Mouse (Mus musculus) embryonic stem cell, embryonic (primary cell): ENCODE results near the gene Arhgap19.

ENCODE experiments used
- CTCF ChIA-PET, 4 experiments: fragments of 300-600 bp in 2 of 4; fragments of 350-600 bp in 2 of 4; sonication (Branson Sonifier 250); formaldehyde crosslinking; loops; one replicate each; lab custom pipeline; 2022; ENCODE audit warnings: inconsistent platforms in 2 of 4; lab: Charles Lee
- POLR2A ChIA-PET, 4 experiments: fragments of 300-600 bp in 2 of 4; fragments of 350-600 bp in 2 of 4; sonication (Branson Sonifier 250); formaldehyde crosslinking; loops; one replicate each; lab custom pipeline; 2022; ENCODE audit warnings: antibody characterized with exemption in 4 of 4, inconsistent platforms in 1 of 4; lab: Charles Lee

Arhgap19 gene

DNA sequence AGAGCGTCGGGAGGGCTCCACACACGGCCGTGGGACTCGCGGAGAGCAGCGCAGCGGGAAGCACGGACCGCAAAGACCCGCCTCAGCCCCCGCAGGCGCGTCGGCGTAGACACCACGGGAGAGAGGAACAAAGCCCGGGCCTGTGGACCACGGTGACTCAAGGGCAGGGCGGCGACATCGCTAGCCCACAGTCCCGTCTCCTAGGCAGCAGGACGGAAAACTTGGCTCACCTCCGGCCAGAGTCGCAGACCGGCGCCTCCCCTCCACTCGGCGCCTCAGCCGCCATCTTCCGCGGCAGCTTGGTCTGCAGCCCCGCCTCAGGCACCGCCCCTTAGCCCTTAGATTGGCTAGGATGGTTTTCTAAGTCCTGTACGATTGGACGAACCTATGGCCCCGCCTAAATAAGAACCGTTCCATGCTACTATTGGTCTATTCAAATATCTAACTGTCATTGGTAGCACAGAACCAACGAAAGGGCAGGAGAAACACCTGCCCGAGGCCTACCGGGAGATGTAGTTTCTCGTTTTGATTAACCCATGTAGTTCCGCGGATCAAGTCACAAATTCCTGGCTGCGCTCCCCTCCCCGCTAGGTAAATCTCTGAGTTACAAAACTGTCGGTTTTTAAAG, at the start of gene Arhgap19:
Gene Arhgap19 (minus strand): TSS at position 306 of the 628 bp plus-strand sequence.
- CTCF ChIA-PET, result interaction anchor here in 3 of 4 experiments (0.5 to 1.1 kb wide), 7 partner anchors 10 to 786 kb away, joined by 3 to 12 read pairs (median 3); partner anchors contain the start of gene Avpi1 (in 1 of the 3)
- POLR2A ChIA-PET, result interaction anchor here in 3 of 4 experiments (0.5 to 3.6 kb wide), 18 partner anchors 10 to 538 kb away, joined by 3 to 15 read pairs (median 3); partner anchors contain the start of genes Avpi1 (in 1 of the 3), Frat1 (in 1 of the 3), Hoga1 (in 1 of the 3) and Tm9sf3 (in 1 of the 3)

DNA sequence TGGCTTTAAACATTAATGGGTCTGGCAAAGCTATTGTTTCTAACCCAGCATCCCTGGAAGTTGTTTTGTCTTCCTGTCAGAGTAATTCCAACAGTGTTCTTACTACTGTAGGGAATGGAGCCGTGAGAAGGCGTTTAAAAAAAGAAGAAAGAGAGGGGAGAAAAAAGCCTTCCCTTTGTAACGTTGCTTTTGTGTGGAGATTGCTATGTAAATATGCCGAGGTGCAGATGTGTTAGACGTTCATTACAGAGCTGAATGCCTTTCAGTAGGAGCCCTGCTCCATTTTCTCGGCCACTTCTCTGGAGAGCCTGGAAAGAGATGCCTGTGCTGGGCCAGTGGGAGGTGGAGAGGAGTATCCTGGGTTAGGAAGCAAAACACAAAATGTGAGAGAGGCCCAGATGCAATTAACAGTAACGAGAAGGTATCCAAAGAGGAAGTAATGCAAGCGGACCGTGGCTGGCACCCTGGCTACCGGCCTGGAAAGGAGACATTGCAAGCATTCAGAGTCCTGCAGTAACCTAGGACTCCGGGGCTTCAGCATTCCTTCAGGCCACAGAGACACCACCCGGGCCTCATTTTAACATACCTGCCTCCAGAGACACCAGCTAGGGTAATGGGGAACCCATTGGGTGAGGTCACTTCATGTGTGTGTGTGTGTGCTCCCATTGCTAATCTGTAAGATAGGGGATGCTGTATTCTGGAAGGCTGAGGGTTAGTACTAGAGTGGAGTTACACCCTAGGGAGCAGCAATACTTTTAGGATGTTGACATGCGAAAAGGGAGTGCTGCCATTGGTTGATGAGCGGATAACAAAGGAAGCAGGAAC, 49.1 kb upstream of the Arhgap19 start:
- CTCF ChIA-PET, result interaction anchor here in 3 of 4 experiments (0.6 to 1.2 kb wide), 4 partner anchors 37 to 175 kb away, joined by 3 to 4 read pairs (median 3); partner anchors contain the start of gene Pgam1 (in 1 of the 3)
- POLR2A ChIA-PET, result interaction anchor here in 3 of 4 experiments (0.6 to 1.4 kb wide), 6 partner anchors 14 to 82 kb away, joined by 3 to 6 read pairs (median 3); no protein-coding TSS in a partner anchor

DNA sequence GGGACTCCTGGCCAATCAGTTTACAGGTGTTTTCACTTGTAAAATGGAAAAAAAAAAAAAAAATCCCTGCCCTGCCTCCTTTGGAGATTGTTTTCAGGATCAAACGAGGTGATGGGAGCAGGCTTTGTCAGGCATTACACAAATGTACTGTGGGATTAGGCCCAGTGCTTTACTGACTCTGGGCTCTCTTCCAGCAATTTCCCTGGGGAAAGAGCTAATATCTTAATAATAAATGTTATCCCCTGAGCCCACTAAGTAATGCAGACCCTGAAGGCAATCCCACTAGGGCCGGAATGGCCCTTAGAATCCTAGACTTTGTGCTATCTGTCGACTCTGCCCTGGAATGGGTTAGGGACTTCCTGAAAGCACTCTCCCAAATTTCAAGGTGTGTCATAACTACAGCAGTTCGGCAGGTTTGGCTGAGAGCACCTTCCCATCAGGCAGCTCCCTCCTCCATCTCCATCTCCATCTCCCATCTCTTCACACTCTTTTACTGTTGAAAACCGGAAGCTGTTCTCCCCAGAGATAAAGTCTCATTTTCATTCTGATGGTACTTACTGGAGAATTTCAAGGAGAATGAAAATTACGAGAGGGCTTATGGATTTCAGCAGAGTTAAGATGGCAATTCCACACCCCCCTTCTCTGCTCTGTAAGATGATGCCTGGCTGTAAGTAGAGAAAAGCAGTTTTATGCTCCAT, 48.3 kb upstream of the Arhgap19 start:
- ChIA-PET POLR2A (interaction anchor here in 3 of 4 experiments (0.7 to 1.4 kb wide), 6 partner anchors 15 to 444 kb away, joined by 3 to 6 read pairs (median 4); no protein-coding TSS in a partner anchor), CTCF (interaction anchor here in 3 of 4 experiments (0.6 to 1.2 kb wide), 5 partner anchors 37 to 176 kb away, joined by 3 to 4 read pairs (median 3); partner anchors contain the start of genes Pgam1 (in 1 of the 3) and Ubtd1 (in 1 of the 3))

GRCm38 (mm10) chr19:41847992-41848851, 46.4 kb upstream of the Arhgap19 start, which contains the start of gene Frat2:
Gene Frat2, minus strand, starts transcription at chr19:41848132.
- POLR2A ChIA-PET, result interaction anchor here (0.6 to 2.3 kb wide), 15 partner anchors 10 to 1831 kb away, joined by 3 to 14 read pairs (median 4); partner anchors contain the start of genes Avpi1 (in 1 of the 4), Exosc1 (in 1 of the 4), Frat1 (in 1 of the 4) and Pi4k2a (in 1 of the 4)
- CTCF ChIA-PET, result interaction anchor here in 3 of 4 experiments (0.6 to 1.4 kb wide), 3 partner anchors 18 to 294 kb away, joined by 3 to 5 read pairs (median 3); no protein-coding TSS in a partner anchor

DNA sequence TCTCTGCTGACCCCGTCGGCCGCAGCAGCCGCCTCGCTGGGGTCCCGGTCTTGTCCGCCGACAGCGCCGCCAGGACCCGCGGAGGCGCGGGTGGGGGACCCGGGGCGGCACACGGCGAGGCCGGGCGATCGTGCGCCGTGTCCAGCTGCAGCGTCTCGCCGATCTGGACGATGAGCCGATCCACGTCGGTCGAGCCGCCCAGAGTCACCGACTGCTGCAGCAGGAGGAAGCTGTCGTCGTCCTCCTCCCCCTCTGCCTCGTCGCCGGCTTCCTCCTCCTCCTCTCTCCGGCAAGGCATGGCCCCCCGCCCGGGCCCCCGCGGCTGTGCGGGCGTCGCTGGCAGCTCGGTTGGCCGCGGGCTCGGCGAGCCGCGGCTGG, 45.8 kb upstream of the Arhgap19 start:
- CTCF ChIA-PET, result interaction anchor here in 3 of 4 experiments (0.6 to 1.4 kb wide), 4 partner anchors 36 to 582 kb away, joined by 3 to 4 read pairs (median 4); no protein-coding TSS in a partner anchor

DNA sequence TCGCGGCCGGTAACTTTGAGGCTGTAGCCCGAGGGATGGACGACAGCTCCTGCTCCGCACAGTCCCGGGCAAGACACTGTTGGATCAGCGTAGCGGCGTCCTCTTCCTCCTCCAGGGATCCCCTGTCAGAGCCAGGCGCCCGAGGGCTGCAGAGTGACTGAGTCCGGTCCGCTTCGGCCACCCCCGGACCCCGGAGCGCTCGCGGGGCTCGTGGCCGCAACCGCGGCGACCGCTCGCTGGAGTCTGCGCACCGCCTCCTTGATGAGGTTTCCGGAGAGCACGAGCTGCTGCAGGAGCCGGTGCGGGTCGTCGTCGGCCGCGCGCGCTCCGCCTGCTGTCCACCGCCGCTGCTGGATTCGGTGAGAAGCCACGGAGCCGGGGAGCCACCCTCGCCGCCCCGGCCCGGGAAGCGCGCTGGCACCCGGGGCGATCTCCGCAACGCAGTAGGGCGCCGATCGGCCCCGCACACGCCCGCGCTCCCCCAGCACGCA, 45.3 kb upstream of the Arhgap19 start:
- POLR2A ChIA-PET, result interaction anchor here in 3 of 4 experiments (0.5 to 2.5 kb wide), 14 partner anchors 11 to 433 kb away, joined by 3 to 14 read pairs (median 5); partner anchors contain the start of genes Frat1 (in 2 of the 3), Ankrd2 (in 1 of the 3), Exosc1 (in 1 of the 3) and Pi4k2a (in 1 of the 3)

More for the DNA sequence above, 45.8 kb upstream of the Arhgap19 start:
- POLR2A ChIA-PET, result interaction anchor here in 3 of 4 experiments (0.7 to 2.3 kb wide), 12 partner anchors 11 to 281 kb away, joined by 3 to 14 read pairs (median 4); partner anchors contain the start of genes Frat1 (in 2 of the 3), Avpi1 (in 1 of the 3), Exosc1 (in 1 of the 3) and Pi4k2a (in 1 of the 3)

GRCm38 (mm10) chr19:41846366-41847090, 44.7 kb upstream of the Arhgap19 start:
- POLR2A ChIA-PET, result interaction anchor here in 3 of 4 experiments (0.5 to 2.5 kb wide), 11 partner anchors 11 to 432 kb away, joined by 3 to 14 read pairs (median 5); partner anchors contain the start of genes Ankrd2 (in 1 of the 3), Frat1 (in 1 of the 3) and Pi4k2a (in 1 of the 3)
- CTCF ChIA-PET, result interaction anchor here in 3 of 4 experiments (0.5 to 1.4 kb wide), 5 partner anchors 9 to 581 kb away, joined by 3 to 16 read pairs (median 4); no protein-coding TSS in a partner anchor

More for the DNA sequence above, 45.3 kb upstream of the Arhgap19 start:
- CTCF ChIA-PET, result interaction anchor here in 3 of 4 experiments (0.5 to 1.4 kb wide), 4 partner anchors 36 to 581 kb away, joined by 3 to 16 read pairs (median 4); no protein-coding TSS in a partner anchor

DNA sequence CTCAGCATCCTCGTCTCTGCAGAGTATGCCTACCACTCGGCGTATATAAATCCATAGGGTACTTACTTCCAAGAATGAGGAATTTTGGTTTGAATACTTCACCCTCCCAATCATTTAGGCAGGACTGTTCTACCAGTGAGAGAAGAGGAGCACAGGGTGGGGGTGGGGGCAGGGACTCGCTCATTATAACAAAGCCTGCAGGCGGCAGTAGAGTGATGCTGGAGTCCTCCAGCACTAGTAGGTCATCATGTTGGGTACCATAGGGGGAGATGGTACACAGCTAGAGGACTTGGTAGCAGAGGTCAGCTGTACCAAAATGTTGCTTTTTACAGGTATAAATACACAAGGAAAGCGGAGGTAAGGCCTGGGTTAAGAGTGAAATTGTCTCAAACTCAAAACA, 42.5 kb upstream of the Arhgap19 start:
- CTCF ChIA-PET, result interaction anchor here in 1 of 4 experiments (0.6 kb wide), 1 partner anchor 89 kb away, joined by 3 read pairs; no protein-coding TSS in a partner anchor
- POLR2A ChIA-PET, result interaction anchor here in 2 of 4 experiments (0.6 to 1.7 kb wide), 3 partner anchors 13 to 816 kb away, joined by 3 read pairs; no protein-coding TSS in a partner anchor

DNA sequence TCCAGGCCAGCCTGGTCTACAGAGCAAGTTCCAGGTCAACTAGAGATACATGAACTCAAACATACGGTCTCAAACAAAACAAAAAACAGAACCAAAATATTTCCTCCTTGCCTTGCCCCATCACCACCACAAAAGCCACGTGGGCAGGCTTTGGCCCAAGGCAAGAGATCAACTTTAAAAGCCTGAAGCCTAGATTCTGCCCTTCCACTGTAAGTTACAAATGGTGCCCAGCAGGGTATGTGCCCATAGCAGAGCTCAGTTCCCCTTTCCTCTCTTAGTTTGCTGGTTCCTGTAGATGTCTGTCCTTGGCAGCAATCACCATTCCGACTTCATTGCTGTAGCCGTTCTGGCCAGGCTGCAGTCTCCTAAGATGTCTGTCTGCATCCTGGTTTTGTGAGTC, 40.9 kb upstream of the Arhgap19 start:
- CTCF ChIA-PET, result no interaction called here
- POLR2A ChIA-PET, result interaction anchor here in 3 of 4 experiments (0.9 to 1.7 kb wide), 3 partner anchors 9 to 14 kb away, joined by 3 to 7 read pairs (median 5); no protein-coding TSS in a partner anchor

DNA sequence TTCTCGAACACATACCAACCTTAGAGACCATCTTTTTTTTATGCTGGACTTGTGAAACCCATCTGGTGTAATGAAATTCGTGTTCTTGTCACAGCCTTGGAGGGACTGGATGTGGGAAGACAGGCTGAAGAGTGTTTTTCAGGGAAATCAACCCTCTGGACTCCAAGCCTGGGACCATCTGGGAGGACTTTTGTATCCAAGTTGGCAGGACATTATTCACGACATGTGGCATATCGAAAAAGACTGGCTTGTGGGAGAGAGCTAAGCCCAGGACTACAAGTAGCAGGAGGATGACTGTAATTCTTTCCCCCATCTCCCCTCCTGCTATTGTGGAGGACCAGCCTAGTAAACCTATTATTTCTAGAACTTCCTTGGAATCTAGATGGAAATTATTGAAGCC, 40.3 kb upstream of the Arhgap19 start:
- ChIA-PET POLR2A (interaction anchor here in 2 of 4 experiments (0.9 to 1.4 kb wide), 2 partner anchors 9 kb away, joined by 5 to 7 read pairs; no protein-coding TSS in a partner anchor), CTCF (no interaction called here)

DNA sequence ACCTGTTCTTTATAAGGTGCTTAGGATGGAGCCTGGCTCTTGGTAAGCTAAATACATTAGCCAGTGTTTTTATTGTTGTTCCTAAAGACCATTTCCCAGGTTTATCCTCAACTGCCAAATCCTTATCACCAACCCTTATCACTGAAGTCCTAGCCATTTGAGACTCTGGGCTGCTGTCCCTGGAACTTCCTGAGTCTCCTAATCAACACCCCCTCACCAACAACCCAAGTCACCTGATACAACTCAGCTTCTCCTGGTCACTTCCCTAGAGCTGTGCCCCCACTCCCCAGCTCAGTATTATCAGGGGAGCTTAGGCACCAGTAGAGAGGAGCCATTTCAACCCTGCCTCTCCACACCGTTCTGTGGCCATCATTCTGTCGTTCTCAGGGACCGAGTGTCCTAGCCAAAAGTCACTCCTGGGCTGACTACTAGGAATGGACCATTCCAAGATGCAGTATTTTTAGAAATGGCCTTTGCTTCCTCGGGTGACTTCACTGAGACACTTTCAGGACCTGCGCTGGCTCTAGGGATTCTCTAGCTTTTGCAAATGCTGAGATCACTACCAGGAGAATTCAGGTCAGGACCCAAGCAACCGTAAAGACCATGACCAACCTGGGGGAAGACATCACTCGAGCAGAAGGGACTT, 39.4 kb upstream of the Arhgap19 start:
- ChIA-PET CTCF (no interaction called here), POLR2A (no interaction called here)

DNA sequence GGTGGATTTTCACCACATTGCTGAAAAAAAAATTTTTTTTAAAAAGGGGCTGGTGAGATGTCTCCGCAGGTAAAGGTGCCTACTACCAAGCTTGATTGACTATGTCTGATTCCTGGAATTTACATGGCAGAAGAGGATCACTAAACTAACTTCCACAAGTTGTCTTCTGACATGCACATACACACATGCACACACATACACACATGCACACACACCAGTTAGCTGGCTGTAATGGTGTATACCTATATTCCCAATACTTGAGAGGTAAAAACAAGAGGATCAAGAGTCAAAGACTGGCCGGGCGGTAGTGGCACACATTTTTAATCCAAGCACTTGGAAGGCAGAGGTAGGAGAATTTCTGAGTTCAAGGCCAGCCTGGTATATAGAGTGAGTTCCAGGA, 37.8 kb upstream of the Arhgap19 start:
- POLR2A ChIA-PET, result interaction anchor here in 2 of 4 experiments (0.6 to 1.1 kb wide), 2 partner anchors 19 to 1779 kb away, joined by 3 to 4 read pairs; no protein-coding TSS in a partner anchor
- CTCF ChIA-PET, result interaction anchor here in 1 of 4 experiments (1.2 kb wide), 1 partner anchor 9 kb away, joined by 3 read pairs; no protein-coding TSS in a partner anchor

GRCm38 (mm10) chr19:41838808-41839207, 37.0 kb upstream of the Arhgap19 start:
- POLR2A ChIA-PET, result no interaction called here
- CTCF ChIA-PET, result interaction anchor here in 1 of 4 experiments (0.6 kb wide), 1 partner anchor 16 kb away, joined by 3 read pairs; no protein-coding TSS in a partner anchor

GRCm38 (mm10) chr19:41837917-41838261, 36.0 kb upstream of the Arhgap19 start:
- POLR2A ChIA-PET, result no interaction called here
- CTCF ChIA-PET, result interaction anchor here in 1 of 4 experiments (0.5 kb wide), 1 partner anchor 9 kb away, joined by 3 read pairs; no protein-coding TSS in a partner anchor
